Mouse (Mus musculus) bone marrow macrophage, adult 2 months (primary cell): Measurements from ENCODE around the gene Fam161a.

Source experiments
- CTCF ChIP-seq: IDR thresholded peaks from 2 replicates; pipeline ENCODE4 v1.5.1; 2012; ENCODE audit warnings: low read depth, mild to moderate bottlenecking, low read length, moderate library complexity
- POLR2A ChIP-seq: IDR thresholded peaks from 2 replicates; pipeline ENCODE4 v1.6.1; 2012; ENCODE audit warnings: mild to moderate bottlenecking, low read depth, low read length, borderline replicate concordance

DNA sequence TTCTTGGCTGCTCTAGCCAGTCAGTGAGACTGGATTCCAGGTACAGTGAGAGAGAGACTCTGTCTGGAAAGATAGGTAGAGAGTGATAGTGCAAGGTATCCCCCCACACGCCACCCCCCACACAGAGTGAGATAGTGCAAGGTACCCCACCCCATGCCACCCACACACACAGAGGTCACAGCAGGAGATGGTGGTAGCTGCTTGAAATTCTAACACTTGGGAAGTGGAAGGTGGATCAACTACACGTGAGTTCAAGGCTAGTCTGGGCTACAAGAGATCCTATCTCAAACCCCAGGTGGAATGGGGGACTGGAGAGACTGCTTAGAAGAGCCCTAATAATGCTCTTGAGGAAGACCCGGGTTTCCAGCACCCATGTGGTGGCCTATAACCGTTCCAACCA lies 26.3 kb upstream of the Fam161a start:
- TF ChIP-seq CTCF (no peak), POLR2A (no peak)
